Mouse (Mus musculus): ENCODE measurements around the gene Hist1h2bk. TPM values are rescaled to one million over a fixed set of nuclear protein-coding genes. Genes with fewer than 3 reads are reported as not detected.

Hist1h2bk gene
- polyA plus RNA-seq, 1 experiment: not detected

DNA sequence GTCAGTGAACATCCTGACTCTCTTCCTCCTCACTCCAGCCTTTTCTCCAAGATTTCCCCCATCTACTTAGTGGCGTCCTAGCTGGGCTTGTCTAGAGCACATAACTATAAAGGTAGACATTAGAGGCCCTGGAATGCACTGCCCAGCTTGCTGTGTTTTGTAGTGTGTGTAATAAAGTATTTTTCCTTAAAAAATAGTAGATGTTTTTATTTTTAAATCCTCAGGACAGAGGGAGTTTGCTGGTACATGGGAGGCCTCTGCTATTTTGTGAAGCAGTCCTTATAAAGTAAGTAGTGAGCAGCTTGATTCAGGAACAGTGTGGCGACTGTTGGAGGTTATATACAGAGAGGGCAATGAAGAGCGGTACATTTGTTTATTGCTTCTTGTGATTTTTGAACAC lies 27.0 kb upstream of the Hist1h2bk start:
- H3K27ac ChIP-seq (ENCODE audit: insufficient read depth, low read depth, low read length): no peak overlapping the region
- no peak overlapping the region for H3K4me3 ChIP-seq (ENCODE audit: insufficient read depth, low read depth, low read length)
- TF ChIP-seq POLR2A (IDR thresholded peaks at IDR 0.05; ENCODE audit: insufficient read depth, low read depth, low read length) (no peak), CTCF (IDR thresholded peaks at IDR 0.05; ENCODE audit: insufficient read depth, low read depth, low read length) (no peak)
- peaks cover 13% of the 10 kb centered on the region for H3K4me1 ChIP-seq (ENCODE audit: control insufficient read depth, insufficient read depth, low read length)
- 86% methylated on average over 3 of the region's 3 CpGs for WGBS

DNA sequence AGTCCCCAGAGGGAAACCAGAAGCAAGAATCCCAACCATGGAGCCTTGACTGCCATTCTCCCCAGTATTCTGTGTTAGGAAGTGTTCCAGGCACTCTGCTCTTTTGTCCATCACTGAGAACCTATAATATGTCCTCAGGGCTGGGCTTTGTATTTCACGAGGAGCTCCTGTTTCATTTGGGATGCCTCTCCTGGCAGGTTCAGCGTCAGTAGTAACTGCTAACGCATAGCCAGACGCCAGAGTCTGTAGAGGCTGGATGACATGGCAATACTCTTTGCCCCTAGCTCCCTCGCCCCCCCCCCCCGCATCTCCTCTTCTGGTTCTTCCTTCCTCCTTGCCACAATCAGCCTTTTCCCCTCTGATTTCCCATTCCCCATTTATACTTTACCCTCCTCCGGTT lies 26.0 kb upstream of the Hist1h2bk start, which contains the start of gene Prss16:
Gene Prss16, minus strand, starts transcription at position 101 of the 400 bp plus-strand sequence.
- H3K4me3 ChIP-seq (ENCODE audit: insufficient read depth, low read depth, low read length): no peak within 1 kb of the TSS
- 23% methylated on average over 6 of the region's 7 CpGs for WGBS
- H3K4me1 ChIP-seq (ENCODE audit: control insufficient read depth, insufficient read depth, low read length): peaks cover 13% of the 10 kb centered on the region
- no peak for TF ChIP-seq CTCF (IDR thresholded peaks at IDR 0.05; ENCODE audit: insufficient read depth, low read depth, low read length)
- TF ChIP-seq POLR2A (IDR thresholded peaks at IDR 0.05; ENCODE audit: insufficient read depth, low read depth, low read length): no peak
- H3K27ac ChIP-seq (ENCODE audit: insufficient read depth, low read depth, low read length): no peak within 1 kb of the TSS

DNA sequence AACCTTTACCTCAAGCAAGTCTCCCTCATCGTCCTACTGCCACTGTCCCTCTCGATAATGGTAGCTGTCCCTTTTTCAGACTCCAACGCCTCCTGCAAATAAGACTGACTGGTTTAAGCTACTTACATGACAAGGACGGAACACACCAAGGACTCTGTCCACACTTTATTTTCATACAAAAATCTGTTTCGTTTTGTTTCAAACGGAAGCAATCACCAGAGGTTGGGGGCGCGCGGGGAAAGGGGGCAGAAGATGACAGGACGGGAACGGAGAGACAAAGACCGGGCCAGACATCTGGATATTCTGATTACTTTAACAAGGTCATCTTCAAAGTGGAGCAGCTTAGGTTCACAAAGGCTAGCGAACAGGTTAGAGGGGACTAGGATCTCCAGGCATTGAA lies 22.0 kb upstream of the Hist1h2bk start:
- H3K4me1 ChIP-seq (ENCODE audit: control insufficient read depth, insufficient read depth, low read length): no peaks in the 10 kb centered on the region
- TF ChIP-seq CTCF (IDR thresholded peaks at IDR 0.05; ENCODE audit: insufficient read depth, low read depth, low read length) (no peak), POLR2A (IDR thresholded peaks at IDR 0.05; ENCODE audit: insufficient read depth, low read depth, low read length) (no peak)
- 26% methylated on average over 13 of the region's 13 CpGs for WGBS
- no peak overlapping the region for H3K27ac ChIP-seq (ENCODE audit: insufficient read depth, low read depth, low read length)
- no peak overlapping the region for H3K4me3 ChIP-seq (ENCODE audit: insufficient read depth, low read depth, low read length)

DNA sequence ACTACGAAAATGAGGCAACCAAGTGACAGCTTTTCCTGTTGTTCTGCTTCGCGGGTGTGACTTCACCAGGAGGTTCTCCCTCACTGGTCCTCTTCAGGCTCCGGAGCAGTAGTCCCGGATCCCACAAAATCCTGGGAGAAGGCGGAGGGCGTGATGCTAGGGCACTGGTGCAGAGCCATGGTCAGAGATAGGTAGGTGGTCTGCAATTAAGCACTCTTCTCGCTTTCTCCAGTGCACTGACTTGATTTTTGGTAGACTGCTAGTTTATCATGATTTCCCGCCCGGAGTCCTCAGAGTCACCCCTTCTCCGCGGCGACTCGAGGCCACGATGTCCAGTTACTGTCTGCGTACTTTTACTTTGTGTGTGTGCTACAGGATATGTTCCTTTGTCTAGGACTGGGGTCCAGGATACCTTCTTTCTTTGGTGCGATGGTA lies 21.2 kb upstream of the Hist1h2bk start:
- no peaks in the 10 kb centered on the region for H3K4me1 ChIP-seq (ENCODE audit: control insufficient read depth, insufficient read depth, low read length)
- TF ChIP-seq POLR2A (IDR thresholded peaks at IDR 0.05; ENCODE audit: insufficient read depth, low read depth, low read length): no peak
- no peak for TF ChIP-seq CTCF (IDR thresholded peaks at IDR 0.05; ENCODE audit: insufficient read depth, low read depth, low read length)
- no peak overlapping the region for H3K4me3 ChIP-seq (ENCODE audit: insufficient read depth, low read depth, low read length)
- 12% methylated on average over 17 of the region's 17 CpGs for WGBS
- H3K27ac ChIP-seq (ENCODE audit: insufficient read depth, low read depth, low read length): no peak overlapping the region

DNA sequence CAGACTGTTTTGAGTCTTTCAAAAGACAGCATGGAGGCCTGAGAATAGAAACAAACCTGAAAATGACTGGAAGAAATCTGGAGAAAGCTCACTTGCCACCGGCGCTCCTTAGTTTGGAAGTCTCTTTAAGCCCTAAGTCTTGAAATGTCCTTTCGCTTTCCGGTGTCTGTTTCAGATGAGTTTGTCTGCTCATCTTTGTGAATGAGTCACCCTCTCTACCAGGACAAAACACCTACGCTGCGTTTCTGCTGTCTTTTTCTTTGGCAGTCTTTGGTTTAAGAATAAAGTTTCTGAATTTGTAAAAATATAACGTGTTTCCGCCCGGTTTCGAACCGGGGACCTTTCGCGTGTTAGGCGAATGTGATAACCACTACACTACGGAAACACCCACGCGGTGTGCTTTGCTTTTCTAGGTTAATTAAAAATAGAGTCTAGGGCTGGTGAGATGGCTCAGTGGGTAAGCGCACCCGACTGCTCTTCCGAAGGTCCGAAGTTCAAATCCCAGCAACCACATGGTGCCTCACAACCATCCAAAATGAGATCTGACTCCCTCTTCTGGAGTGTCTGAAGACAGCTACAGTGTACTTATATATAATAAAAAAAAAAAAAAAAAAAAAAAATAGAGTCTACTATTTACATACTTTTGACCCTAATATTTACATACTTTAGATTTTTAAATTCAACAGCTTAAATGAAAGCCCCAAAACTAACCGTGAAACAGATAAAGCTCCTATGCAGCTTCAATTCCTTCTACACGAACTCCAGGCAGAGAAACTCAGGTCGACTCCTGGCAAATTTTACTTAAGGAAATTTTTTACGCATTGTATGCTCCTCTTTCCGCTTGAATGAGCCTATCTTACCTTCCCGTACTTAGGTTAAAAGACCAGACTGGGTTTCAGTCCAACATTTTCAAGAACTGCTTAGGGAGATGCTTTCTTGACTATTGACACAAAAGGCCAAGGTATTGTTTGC lies 19.9 kb upstream of the Hist1h2bk start:
- WGBS: 20% methylated on average over 27 of the region's 27 CpGs
- no peak overlapping the region for H3K27ac ChIP-seq (ENCODE audit: insufficient read depth, low read depth, low read length)
- H3K4me3 ChIP-seq (ENCODE audit: insufficient read depth, low read depth, low read length): no peak overlapping the region
- no peaks in the 10 kb centered on the region for H3K4me1 ChIP-seq (ENCODE audit: control insufficient read depth, insufficient read depth, low read length)
- TF ChIP-seq POLR2A (IDR thresholded peaks at IDR 0.05; ENCODE audit: insufficient read depth, low read depth, low read length): no peak
- no peak for TF ChIP-seq CTCF (IDR thresholded peaks at IDR 0.05; ENCODE audit: insufficient read depth, low read depth, low read length)

GRCm38 (mm10) chr13:22019934-22020835 lies 15.5 kb upstream of the Hist1h2bk start:
- 6% methylated on average over 44 of the region's 44 CpGs for WGBS
- H3K27ac ChIP-seq (ENCODE audit: insufficient read depth, low read depth, low read length): no peak overlapping the region
- TF ChIP-seq POLR2A (IDR thresholded peaks at IDR 0.05; ENCODE audit: insufficient read depth, low read depth, low read length) (no peak), CTCF (IDR thresholded peaks at IDR 0.05; ENCODE audit: insufficient read depth, low read depth, low read length) (no peak)
- no peaks in the 10 kb centered on the region for H3K4me1 ChIP-seq (ENCODE audit: control insufficient read depth, insufficient read depth, low read length)
- H3K4me3 ChIP-seq (ENCODE audit: insufficient read depth, low read depth, low read length): no peak overlapping the region

DNA sequence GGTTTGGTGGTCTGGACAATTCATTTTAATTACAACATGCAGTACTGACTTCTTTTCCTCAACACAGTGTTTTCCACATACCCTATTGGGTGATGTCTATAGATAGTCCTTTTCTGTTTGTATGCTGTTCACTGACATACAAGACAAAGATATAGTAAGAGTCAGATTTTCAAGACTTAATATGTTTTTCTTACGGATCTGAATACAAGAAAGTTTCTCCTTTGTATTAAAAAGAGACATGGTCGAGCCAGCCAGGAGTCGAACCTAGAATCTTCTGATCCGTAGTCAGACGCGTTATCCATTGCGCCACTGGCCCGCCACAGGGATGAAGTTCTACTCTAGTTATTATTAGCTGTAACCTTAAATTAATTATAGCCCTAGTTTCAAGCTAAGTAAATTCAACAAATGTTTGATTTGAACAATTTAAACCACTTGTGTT lies 14.8 kb upstream of the Hist1h2bk start:
- 4% methylated on average over 8 of the region's 8 CpGs for WGBS
- TF ChIP-seq POLR2A (IDR thresholded peaks at IDR 0.05; ENCODE audit: insufficient read depth, low read depth, low read length) (no peak), CTCF (IDR thresholded peaks at IDR 0.05; ENCODE audit: insufficient read depth, low read depth, low read length) (no peak)

GRCm38 (mm10) chr13:22021581-22021980 lies 14.1 kb upstream of the Hist1h2bk start:
- Histone ChIP-seq H3K4me1 (ENCODE audit: control insufficient read depth, insufficient read depth, low read length) (peaks cover under 1% of the 10 kb centered on the region; the same call in 1 of the 2 replicates), H3K4me3 (ENCODE audit: insufficient read depth, low read depth, low read length) (no peak overlapping the region), H3K27ac (ENCODE audit: insufficient read depth, low read depth, low read length) (no peak overlapping the region)
- no peak for TF ChIP-seq POLR2A (IDR thresholded peaks at IDR 0.05; ENCODE audit: insufficient read depth, low read depth, low read length)
- TF ChIP-seq CTCF (IDR thresholded peaks at IDR 0.05; ENCODE audit: insufficient read depth, low read depth, low read length): no peak
- 2% methylated on average over 11 of the region's 11 CpGs for WGBS

More for the DNA sequence above, 14.8 kb upstream of the Hist1h2bk start:
- Histone ChIP-seq H3K27ac (ENCODE audit: insufficient read depth, low read depth, low read length) (no peak overlapping the region), H3K4me3 (ENCODE audit: insufficient read depth, low read depth, low read length) (no peak overlapping the region), H3K4me1 (ENCODE audit: control insufficient read depth, insufficient read depth, low read length) (no peaks in the 10 kb centered on the region)

Measured in olfactory bulb, adult 2 months (tissue).